Mouse (Mus musculus): ENCODE data around the gene Nudt4.
A peak's percentile ranks its signal among the peaks of the same experiment; 100 is the strongest.

Gene Nudt4

GRCm38 (mm10) chr10:95563851-95564845 is at the start of gene Nudt4:
Gene Nudt4, minus strand, starts transcription at chr10:95564146.
- peak; percentile 93 for DNase-seq (ENCODE audit: low read depth, low spot score)

GRCm38 (mm10) chr10:95611331-95611721 is 47.4 kb upstream of the Nudt4 start:
- no peak for DNase-seq (ENCODE audit: low read depth, low spot score)

GRCm38 (mm10) chr10:95610666-95611330 is 46.9 kb upstream of the Nudt4 start:
- no peak for DNase-seq (ENCODE audit: low read depth, low spot score)

- DNase-seq (ENCODE audit: low read depth, low spot score): no peak
Measured at GRCm38 (mm10) chr10:95604979-95605613, 41.1 kb upstream of the Nudt4 start.

GRCm38 (mm10) chr10:95600527-95600926 is 36.6 kb upstream of the Nudt4 start:
- DNase-seq (ENCODE audit: low read depth, low spot score): no peak

GRCm38 (mm10) chr10:95599740-95600139 is 35.8 kb upstream of the Nudt4 start:
- no peak for DNase-seq (ENCODE audit: low read depth, low spot score)

GRCm38 (mm10) chr10:95598056-95598587 is 34.2 kb upstream of the Nudt4 start:
- no peak for DNase-seq (ENCODE audit: low read depth, low spot score)

GRCm38 (mm10) chr10:95595852-95596639 is 32.1 kb upstream of the Nudt4 start:
- DNase-seq (ENCODE audit: low read depth, low spot score): no peak

GRCm38 (mm10) chr10:95594414-95594813 is 30.5 kb upstream of the Nudt4 start:
- DNase-seq (ENCODE audit: low read depth, low spot score): no peak

- DNase-seq (ENCODE audit: low read depth, low spot score): no peak
Measured at GRCm38 (mm10) chr10:95591257-95591656, 27.3 kb upstream of the Nudt4 start.

- no peak for DNase-seq (ENCODE audit: low read depth, low spot score)
Measured at GRCm38 (mm10) chr10:95590196-95590595, 26.2 kb upstream of the Nudt4 start.

- no peak for DNase-seq (ENCODE audit: low read depth, low spot score)
Measured at GRCm38 (mm10) chr10:95589196-95589595, 25.2 kb upstream of the Nudt4 start.

- DNase-seq (ENCODE audit: low read depth, low spot score): no peak
Measured at GRCm38 (mm10) chr10:95587509-95588220, 23.7 kb upstream of the Nudt4 start.

GRCm38 (mm10) chr10:95585554-95585953 is 21.6 kb upstream of the Nudt4 start:
- no peak for DNase-seq (ENCODE audit: low read depth, low spot score)

GRCm38 (mm10) chr10:95577567-95577950 is 13.6 kb upstream of the Nudt4 start:
- no peak for DNase-seq (ENCODE audit: low read depth, low spot score)

- DNase-seq (ENCODE audit: low read depth, low spot score): no peak
Measured at GRCm38 (mm10) chr10:95576876-95577566, 13.1 kb upstream of the Nudt4 start.

- no peak for DNase-seq (ENCODE audit: low read depth, low spot score)
Measured at GRCm38 (mm10) chr10:95575839-95576380, 12.0 kb upstream of the Nudt4 start.

GRCm38 (mm10) chr10:95574994-95575393 is 11.0 kb upstream of the Nudt4 start:
- DNase-seq (ENCODE audit: low read depth, low spot score): no peak

- no peak for DNase-seq (ENCODE audit: low read depth, low spot score)
Measured at GRCm38 (mm10) chr10:95569441-95569840, 5.5 kb upstream of the Nudt4 start.

GRCm38 (mm10) chr10:95568016-95568415 is 4.1 kb upstream of the Nudt4 start:
- no peak for DNase-seq (ENCODE audit: low read depth, low spot score)
